Mouse (Mus musculus) brain, embryonic 14.5 days (tissue): ENCODE measurements at regions not wholly inside any gene's neighbourhood (a gene's known extent, or its start where the extent isn't known, plus 50 kb on each side); places are given as distances from the start of the nearest gene placed in this dataset.

Source experiments
- CTCF ChIP-seq: fragments of 200-500 bp; IDR thresholded peaks from 2 replicates; pipeline ENCODE4 v1.5.1; 2012; ENCODE audit warnings: inconsistent platforms, mild to moderate bottlenecking, moderate library complexity, borderline replicate concordance; ENCODE audit not compliant: insufficient read depth, insufficient read length; ENCODE audit errors: extremely low read depth
- POLR2A ChIP-seq: fragments of 200-500 bp; IDR thresholded peaks from 2 replicates; pipeline ENCODE4 v1.6.1; 2012; ENCODE audit warnings: mild to moderate bottlenecking, inconsistent platforms, borderline replicate concordance; ENCODE audit not compliant: poor library complexity, insufficient read depth, insufficient read length, severe bottlenecking; ENCODE audit errors: extremely low read depth

- no peak for TF ChIP-seq CTCF
- no peak for TF ChIP-seq POLR2A
These were observed 403.6 kb downstream of the Slc22a22 start for GRCm38 (mm10) chr15:57073776-57074175.
